In the genomic region with DNA sequence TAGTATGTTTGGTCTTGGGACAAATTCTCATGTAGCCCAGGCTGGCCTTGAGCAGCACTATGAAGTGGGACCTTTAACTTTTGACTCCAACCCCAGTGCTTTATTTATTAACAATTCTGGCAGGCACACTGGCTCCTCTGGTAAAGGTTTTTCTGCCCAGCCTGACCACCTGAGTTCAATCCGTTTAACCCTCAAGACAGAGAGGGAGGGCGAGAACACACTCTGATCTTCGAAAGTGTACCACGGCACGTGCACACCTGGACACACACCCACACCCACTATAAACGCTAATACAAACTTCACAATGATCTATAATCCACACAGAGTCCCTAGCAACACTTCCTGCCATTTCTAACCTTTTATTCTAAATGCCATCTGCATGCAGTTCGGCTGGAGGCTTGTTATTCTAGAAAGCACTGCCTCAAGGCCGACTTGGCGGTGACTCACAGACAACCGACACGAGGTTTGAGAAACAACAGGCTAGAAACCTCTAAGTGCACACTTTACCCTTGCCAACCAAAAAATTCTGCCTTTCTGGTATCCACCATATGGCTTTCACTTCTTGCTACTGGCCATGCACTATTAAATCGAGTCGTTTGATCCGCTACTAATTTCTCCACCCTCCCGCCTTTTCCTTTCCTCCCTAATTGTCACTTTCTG, we compare ENCODE assay signal across 8 mouse cellular contexts. TPM values are rescaled to one million over a fixed set of nuclear protein-coding genes. Genes with fewer than 3 reads are reported as not detected.
A peak's percentile ranks its signal among the peaks of the same experiment; 100 is the strongest.
DNase-seq lines count a peak whose midpoint lies in the region; ATAC-seq and TF ChIP-seq lines count a peak whose summit lies in the region.

No protein-coding gene starts in this region.

- no peaks in the 10 kb centered on the region for H3K9me3 ChIP-seq in ES-E14 (ENCODE audit: control insufficient read depth, insufficient read depth, low read depth, low read length)
- H3K9me3 ChIP-seq in embryonic facial prominence, embryonic 12.5 days: no peaks in the 10 kb centered on the region
- no peaks in the 10 kb centered on the region for H3K9me3 ChIP-seq in intestine, embryonic 15.5 days

- no peak for ATAC-seq in embryonic facial prominence, embryonic 12.5 days (ENCODE audit: insufficient number of reproducible peaks, insufficient read depth, low FRiP score, low TSS enrichment)
- peak; percentile 24; the same call in 1 of the 2 replicates for ATAC-seq in intestine, embryonic 15.5 days
- ATAC-seq in monocyte, adult 5-6 weeks (replicated peaks; ENCODE audit: insufficient number of reproducible peaks, low FRiP score, low TSS enrichment, poor library complexity, severe bottlenecking): 0 out of 2 replicates have a peak, but pooled peaks have one; percentile 19

- H3K79me2 ChIP-seq in liver, adult 2 months (ENCODE audit: control insufficient read depth, insufficient read depth, low read length): peaks cover 7% of the 10 kb centered on the region; the same call in 1 of the 2 replicates

- H3K36me3 ChIP-seq in liver, adult 2 months (ENCODE audit: control insufficient read depth, insufficient read depth, low read length): peaks cover 14% of the 10 kb centered on the region
- peaks cover 25% of the 10 kb centered on the region for H3K36me3 ChIP-seq in ES-E14 (ENCODE audit: control insufficient read depth, insufficient read depth, low read length, poor library complexity, severe bottlenecking)
- H3K36me3 ChIP-seq in embryonic facial prominence, embryonic 12.5 days: peaks cover 24% of the 10 kb centered on the region
- H3K36me3 ChIP-seq in intestine, embryonic 15.5 days: peaks cover 10% of the 10 kb centered on the region

- no peak for TF ChIP-seq POLR2A in liver, adult 2 months (IDR thresholded peaks at IDR 0.05; ENCODE audit: extremely low read depth, insufficient read depth, low read length)

- H3K27me3 ChIP-seq in liver, adult 2 months (ENCODE audit: control insufficient read depth, insufficient read depth, low read length): no peaks in the 10 kb centered on the region
- no peaks in the 10 kb centered on the region for H3K27me3 ChIP-seq in embryonic facial prominence, embryonic 12.5 days
- H3K27me3 ChIP-seq in intestine, embryonic 15.5 days (replicated peaks): no peaks in the 10 kb centered on the region

- H3K4me2 ChIP-seq in embryonic facial prominence, embryonic 12.5 days (replicated peaks): peak overlapping the region; percentile 81
- peak overlapping the region; percentile 76 for H3K4me2 ChIP-seq in intestine, embryonic 15.5 days (replicated peaks)

- DNase-seq in liver, adult 2 months (ENCODE audit: extremely low read depth, low read depth, low spot score): peak; percentile 79
- no peak for DNase-seq in liver
- DNase-seq in ES-E14 (ENCODE audit: low read depth, low spot score): no peak
- no peak for DNase-seq in right cerebral cortex, postnatal 4 days
- no peak for DNase-seq in right cerebral cortex, postnatal 25 days

- peak overlapping the region; percentile 76 for H3K27ac ChIP-seq in liver, adult 2 months (replicated peaks; ENCODE audit: insufficient read depth, low read depth, low read length)
- H3K27ac ChIP-seq in ES-E14 (ENCODE audit: insufficient read depth, low read depth, low read length, poor library complexity, severe bottlenecking): 0 out of 2 replicates have a peak overlapping the region, but pooled peaks have one; percentile 24
- peak overlapping the region; percentile 64 for H3K27ac ChIP-seq in embryonic facial prominence, embryonic 12.5 days
- peak overlapping the region; percentile 66 for H3K27ac ChIP-seq in intestine, embryonic 15.5 days

- H3K4me1 ChIP-seq in liver, adult 2 months (ENCODE audit: control insufficient read depth, insufficient read depth, low read length): peaks cover 15% of the 10 kb centered on the region
- H3K4me1 ChIP-seq in ES-E14 (ENCODE audit: control insufficient read depth in 2 of 2, insufficient read depth in 2 of 2, low read length in 2 of 2, poor library complexity in 1 of 2): peaks cover 2 to 4% of the 10 kb centered on the region in 2 experiments; a peak in 2 of 4 replicates
- H3K4me1 ChIP-seq in embryonic facial prominence, embryonic 12.5 days: peaks cover 8% of the 10 kb centered on the region
- H3K4me1 ChIP-seq in intestine, embryonic 15.5 days (replicated peaks): peaks cover 7% of the 10 kb centered on the region; the same call in 1 of the 2 replicates

- WGBS in liver, adult 2 months: 4% methylated on average over 15 of the region's 15 CpGs
- WGBS in embryonic facial prominence, embryonic 12.5 days: 12% methylated on average over 15 of the region's 15 CpGs
- WGBS in intestine, embryonic 15.5 days: 6% methylated on average over 15 of the region's 15 CpGs

- no peak for TF ChIP-seq CTCF in liver, adult 2 months (IDR thresholded peaks at IDR 0.05; ENCODE audit: low read depth, low read length)

- H3K9ac ChIP-seq in liver, adult 2 months (ENCODE audit: low read depth, low read length): peak overlapping the region; percentile 75
- peak overlapping the region; percentile 90 for H3K9ac ChIP-seq in ES-E14 (ENCODE audit: insufficient read depth, low read depth, low read length, poor library complexity, severe bottlenecking)
- peak overlapping the region; percentile 89 for H3K9ac ChIP-seq in embryonic facial prominence, embryonic 12.5 days
- peak overlapping the region; percentile 73 for H3K9ac ChIP-seq in intestine, embryonic 15.5 days

- H3K4me3 ChIP-seq in liver, adult 2 months (ENCODE audit: insufficient read depth, low read depth, low read length): peak overlapping the region; percentile 80
- H3K4me3 ChIP-seq in ES-E14 (ENCODE audit: insufficient read depth in 1 of 2, low read depth in 1 of 2, low read length in 2 of 2, poor library complexity in 1 of 2, severe bottlenecking in 1 of 2): peak overlapping the region; percentile 81 to 92
- H3K4me3 ChIP-seq in embryonic facial prominence, embryonic 12.5 days: peak overlapping the region; percentile 93
- peak overlapping the region; percentile 71 for H3K4me3 ChIP-seq in intestine, embryonic 15.5 days (replicated peaks)

- in situ Hi-C loops in ES-E14 (cut with MboI; ENCODE audit: low sequenced_read_pairs in 2 of 2, unreplicated experiment in 2 of 2): no loop called here

TF ChIP-seq in ES-E14, 5 proteins besides CTCF, POLR2A, EP300 and RAD21:
- TF ChIP-seq CHD2 (IDR thresholded peaks at IDR 0.05; ENCODE audit: low read depth, low read length): no peak
- no peak for TF ChIP-seq MAFK (IDR thresholded peaks at IDR 0.05; ENCODE audit: insufficient read depth, low read depth, low read length)
- TF ChIP-seq ZC3H11A (IDR thresholded peaks at IDR 0.05; ENCODE audit: borderline replicate concordance, low read depth, low read length): no peak
- TF ChIP-seq HCFC1 (IDR thresholded peaks at IDR 0.05; ENCODE audit: borderline replicate concordance, insufficient read depth, low read length): no peak
- no peak for TF ChIP-seq ZNF384 (IDR thresholded peaks at IDR 0.05; ENCODE audit: low read depth, low read length)

RNA-seq across cellular contexts. Expression of a gene that starts 0.8 kb away (rescaled TPM):
- 25.4 and 26.5 TPM in 2 replicates for total RNA-seq in liver, adult 2 months (2014; rRNA removed)
- polyA plus RNA-seq in liver, adult 2 months (2012; rRNA removed): 12.9 and 14.9 TPM in 2 replicates
- 58.1 and 81.2 TPM in 2 replicates for total RNA-seq in ES-E14 (2012; rRNA removed)
- 62.6 and 63.6 TPM in 2 replicates for polyA plus RNA-seq in embryonic facial prominence, embryonic 12.5 days (2016; fragmentation: Nextera tagmentation; extraction: Ambion mirVana)
- 55.9 and 56.0 TPM in 2 replicates for polyA plus RNA-seq in intestine, embryonic 15.5 days (2015; fragmentation: Nextera tagmentation; extraction: Ambion mirVana)
- 19.4 to 23.2 TPM (median 22.4 TPM) in 3 replicates for total RNA-seq in monocyte, adult 5-6 weeks (2017)

Comparison
In these comparisons a context has a peak if more than half of its experiments do, and no peak if none do; other contexts are left out.
1. H3K27ac ChIP-seq: peak in every context shown above with its lines; median percentile 76 in liver, adult 2 months; 66 in intestine, embryonic 15.5 days; 64 in embryonic facial prominence, embryonic 12.5 days; 24 in ES-E14.